Mouse (Mus musculus): ENCODE measurements at regions not wholly inside any gene's neighbourhood (a gene's known extent, or its start where the extent isn't known, plus 50 kb on each side); places are given as distances from the start of the nearest gene placed in this dataset.

DNA sequence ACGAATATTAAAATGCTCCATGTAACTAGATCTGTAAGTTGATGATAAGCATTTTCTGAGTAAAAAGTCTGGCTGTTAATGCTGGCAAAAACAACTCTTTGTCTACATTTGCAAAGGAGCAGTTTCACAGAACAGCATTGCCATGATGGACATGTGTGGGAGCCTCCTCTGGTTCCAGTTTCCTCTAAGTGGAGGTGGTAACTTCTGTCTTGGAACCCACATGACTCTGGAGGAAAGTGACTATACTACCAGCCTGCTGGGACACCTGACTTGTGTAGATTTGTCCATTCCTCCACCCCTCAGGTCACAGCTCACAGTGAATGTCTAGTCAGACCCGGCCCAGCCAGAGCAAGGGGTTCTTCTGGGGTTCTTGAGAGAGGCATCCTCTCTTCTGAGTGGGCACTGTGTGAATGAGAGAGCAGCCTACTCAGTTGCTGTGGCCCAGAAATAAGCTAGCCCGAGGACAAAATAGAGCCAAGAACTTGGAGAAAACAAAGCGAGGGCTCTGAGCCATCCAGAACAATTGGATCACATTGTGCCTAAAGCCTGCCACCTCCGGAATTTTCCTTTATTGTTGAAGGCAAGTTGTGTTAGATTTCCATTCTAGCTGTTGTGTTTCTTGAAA is 97.9 kb upstream of the Wscd1 start:
- no peak for TF ChIP-seq CTCF (IDR thresholded peaks at IDR 0.05; ENCODE audit: low read depth, low read length)
- no peak for TF ChIP-seq POLR2A (IDR thresholded peaks at IDR 0.05; ENCODE audit: borderline replicate concordance, low read depth, low read length)
